Mouse (Mus musculus): ENCODE measurements around the gene Gm20388. TPM values are rescaled to one million over a fixed set of nuclear protein-coding genes. Genes with fewer than 3 reads are reported as not detected.
A peak's percentile ranks its signal among the peaks of the same experiment; 100 is the strongest.

Gm20388 gene
- polyA plus RNA-seq, 1 experiment from 2014 or later: not detected

- WGBS (ENCODE audit: insufficient replicate concordance): 3% methylated on average over 85 of the region's 97 CpGs
- Histone ChIP-seq H3K9ac (peak overlapping the region; percentile 95), H3K27me3 (replicated peaks) (no peaks in the 10 kb centered on the region), H3K36me3 (peaks cover 33% of the 10 kb centered on the region), H3K4me1 (peaks cover 86% of the 10 kb centered on the region), H3K4me3 (peak overlapping the region; percentile 94), H3K4me2 (peak overlapping the region; percentile 87), H3K27ac (peak overlapping the region; percentile 98), H3K9me3 (replicated peaks) (no peaks in the 10 kb centered on the region)
- ATAC-seq: peak; percentile 1; the same call in 1 of the 2 replicates
Measured at GRCm38 (mm10) chr8:121950749-121951655, 2040.4 kb downstream of the Gm20388 start.

- Histone ChIP-seq H3K4me1 (peaks cover 86% of the 10 kb centered on the region), H3K36me3 (peaks cover 33% of the 10 kb centered on the region), H3K9ac (peak overlapping the region; percentile 95), H3K4me2 (peak overlapping the region; percentile 87), H3K27me3 (replicated peaks) (no peaks in the 10 kb centered on the region), H3K27ac (peak overlapping the region; percentile 98), H3K9me3 (replicated peaks) (no peaks in the 10 kb centered on the region), H3K4me3 (peak overlapping the region; percentile 94)
- no peak for ATAC-seq
- WGBS (ENCODE audit: insufficient replicate concordance): 10% methylated on average over 7 of the region's 7 CpGs
Measured at GRCm38 (mm10) chr8:121951656-121952009, 2041.0 kb downstream of the Gm20388 start.

GRCm38 (mm10) chr8:121952122-121952521 lies 2041.5 kb downstream of the Gm20388 start:
- Histone ChIP-seq H3K9me3 (replicated peaks) (no peaks in the 10 kb centered on the region), H3K36me3 (peaks cover 36% of the 10 kb centered on the region)

GRCm38 (mm10) chr8:121952800-121953199 lies 2042.2 kb downstream of the Gm20388 start:
- H3K4me1 ChIP-seq: peaks cover 86% of the 10 kb centered on the region

More at GRCm38 (mm10) chr8:121952122-121952521, 2041.5 kb downstream of the Gm20388 start:
- Histone ChIP-seq H3K4me3 (peak overlapping the region; percentile 94), H3K4me2 (peak overlapping the region; percentile 87), H3K27me3 (replicated peaks) (no peaks in the 10 kb centered on the region), H3K9ac (peak overlapping the region; percentile 95), H3K4me1 (peaks cover 86% of the 10 kb centered on the region), H3K27ac (peak overlapping the region; percentile 98)
- no peak for ATAC-seq

GRCm38 (mm10) chr8:121953821-121954545 lies 2043.3 kb downstream of the Gm20388 start:
- Histone ChIP-seq H3K27ac (peak overlapping the region; percentile 46), H3K4me2 (no peak overlapping the region), H3K4me1 (peaks cover 87% of the 10 kb centered on the region), H3K27me3 (replicated peaks) (no peaks in the 10 kb centered on the region), H3K36me3 (peaks cover 48% of the 10 kb centered on the region), H3K9ac (no peak overlapping the region), H3K9me3 (replicated peaks) (no peaks in the 10 kb centered on the region), H3K4me3 (no peak overlapping the region)
- 46% methylated on average over 3 of the region's 3 CpGs for WGBS (ENCODE audit: insufficient replicate concordance)
- ATAC-seq: no peak

More at GRCm38 (mm10) chr8:121952800-121953199, 2042.2 kb downstream of the Gm20388 start:
- Histone ChIP-seq H3K9ac (peak overlapping the region; percentile 95; the same call in 1 of the 2 replicates), H3K4me2 (peak overlapping the region; percentile 87), H3K27me3 (replicated peaks) (no peaks in the 10 kb centered on the region), H3K9me3 (replicated peaks) (no peaks in the 10 kb centered on the region), H3K27ac (0 out of 2 replicates have a peak overlapping the region, but pooled peaks have one; percentile 5), H3K4me3 (peak overlapping the region; percentile 94; the same call in 1 of the 2 replicates), H3K36me3 (peaks cover 42% of the 10 kb centered on the region)
- no peak for ATAC-seq
- WGBS (ENCODE audit: insufficient replicate concordance): 84% methylated on average over 7 of the region's 7 CpGs

- WGBS (ENCODE audit: insufficient replicate concordance): 52% methylated on average over 10 of the region's 10 CpGs
- no peak overlapping the region for H3K9ac ChIP-seq
- ATAC-seq: no peak
- H3K4me3 ChIP-seq: no peak overlapping the region
- H3K4me1 ChIP-seq: peaks cover 79% of the 10 kb centered on the region
- peak overlapping the region; percentile 37 for H3K27ac ChIP-seq
- no peaks in the 10 kb centered on the region for H3K27me3 ChIP-seq (replicated peaks)
- no peaks in the 10 kb centered on the region for H3K9me3 ChIP-seq (replicated peaks)
- peak overlapping the region; percentile 41 for H3K4me2 ChIP-seq
- H3K36me3 ChIP-seq: peaks cover 50% of the 10 kb centered on the region
Measured at GRCm38 (mm10) chr8:121954981-121955555, 2044.4 kb downstream of the Gm20388 start.

GRCm38 (mm10) chr8:121955825-121956500 lies 2045.3 kb downstream of the Gm20388 start:
- Histone ChIP-seq H3K4me3 (no peak overlapping the region), H3K4me1 (peaks cover 85% of the 10 kb centered on the region), H3K27ac (peak overlapping the region; percentile 72), H3K9ac (no peak overlapping the region), H3K36me3 (peaks cover 55% of the 10 kb centered on the region), H3K4me2 (peak overlapping the region; percentile 41), H3K27me3 (replicated peaks) (no peaks in the 10 kb centered on the region), H3K9me3 (replicated peaks) (no peaks in the 10 kb centered on the region)
- ATAC-seq: peak; percentile 67
- WGBS (ENCODE audit: insufficient replicate concordance): 15% methylated on average over 1 of the region's 1 CpGs

- Histone ChIP-seq H3K4me1 (peaks cover 84% of the 10 kb centered on the region), H3K36me3 (peaks cover 47% of the 10 kb centered on the region), H3K9me3 (replicated peaks) (no peaks in the 10 kb centered on the region), H3K4me2 (no peak overlapping the region), H3K4me3 (no peak overlapping the region), H3K9ac (no peak overlapping the region), H3K27me3 (replicated peaks) (no peaks in the 10 kb centered on the region), H3K27ac (no peak overlapping the region)
- WGBS (ENCODE audit: insufficient replicate concordance): 89% methylated on average over 1 of the region's 1 CpGs
- ATAC-seq: no peak
Measured at GRCm38 (mm10) chr8:121958395-121958794, 2047.8 kb downstream of the Gm20388 start.

- ATAC-seq: no peak
- Histone ChIP-seq H3K36me3 (peaks cover 23% of the 10 kb centered on the region), H3K9me3 (replicated peaks) (no peaks in the 10 kb centered on the region), H3K27me3 (replicated peaks) (no peaks in the 10 kb centered on the region), H3K4me1 (peaks cover 72% of the 10 kb centered on the region), H3K27ac (no peak overlapping the region), H3K4me3 (no peak overlapping the region), H3K4me2 (no peak overlapping the region), H3K9ac (no peak overlapping the region)
- WGBS (ENCODE audit: insufficient replicate concordance): 43% methylated on average over 3 of the region's 3 CpGs
Measured at GRCm38 (mm10) chr8:121962892-121963291, 2052.3 kb downstream of the Gm20388 start.

- H3K27me3 ChIP-seq (replicated peaks): no peaks in the 10 kb centered on the region
- H3K4me1 ChIP-seq: peaks cover 72% of the 10 kb centered on the region
- H3K4me3 ChIP-seq: no peak overlapping the region
- 83% methylated on average over 8 of the region's 8 CpGs for WGBS (ENCODE audit: insufficient replicate concordance)
- no peak for ATAC-seq
- no peak overlapping the region for H3K27ac ChIP-seq
- no peak overlapping the region for H3K9ac ChIP-seq
- H3K36me3 ChIP-seq: peaks cover 16% of the 10 kb centered on the region
- H3K9me3 ChIP-seq (replicated peaks): no peaks in the 10 kb centered on the region
- no peak overlapping the region for H3K4me2 ChIP-seq
Measured at GRCm38 (mm10) chr8:121964716-121965512, 2054.3 kb downstream of the Gm20388 start.

- Histone ChIP-seq H3K36me3 (peaks cover 15% of the 10 kb centered on the region; the same call in 1 of the 2 replicates), H3K4me1 (peaks cover 70% of the 10 kb centered on the region), H3K9ac (no peak overlapping the region), H3K27ac (no peak overlapping the region), H3K27me3 (replicated peaks) (no peaks in the 10 kb centered on the region), H3K4me2 (no peak overlapping the region), H3K4me3 (no peak overlapping the region), H3K9me3 (replicated peaks) (no peaks in the 10 kb centered on the region)
- 80% methylated on average over 5 of the region's 5 CpGs for WGBS (ENCODE audit: insufficient replicate concordance)
- ATAC-seq: no peak
Measured at GRCm38 (mm10) chr8:121966110-121966509, 2055.5 kb downstream of the Gm20388 start.

Data from liver, embryonic 12.5 days (tissue).